Mouse (Mus musculus) neural tube, embryonic 11.5 days (tissue): ENCODE data around the gene Depdc5. TPM values are rescaled to one million over a fixed set of nuclear protein-coding genes. Genes with fewer than 3 reads are reported as not detected.

Experiments used
- ATAC-seq: fragments of 200-750 bp; cut with Nextera tagmentation; 2 replicates; pipeline ENCODE4 v1.8.0; 2017; ENCODE audit warnings: moderate number of reproducible peaks, mild to moderate bottlenecking, moderate TSS enrichment, moderate library complexity; ENCODE audit not compliant: insufficient read depth, low FRiP score, low TSS enrichment
- DNase-seq: peaks from one replicate; pipeline ENCODE4 v3.0.0-alpha.2; 2015; ENCODE audit warnings: low spot score
- H3K27ac ChIP-seq: fragments of 300-500 bp; sonication (generic); 2 replicates; pipeline ENCODE4 v1.5.1; 2014; ENCODE audit warnings: low read depth, mild to moderate bottlenecking, low read length
- H3K27me3 ChIP-seq: fragments of 300-500 bp; sonication (generic); 2 replicates; pipeline ENCODE4 v1.6.1; 2014; ENCODE audit warnings: mild to moderate bottlenecking, low read length, mixed read lengths; ENCODE audit not compliant: control insufficient read depth, insufficient read depth
- H3K36me3 ChIP-seq: fragments of 300-500 bp; sonication (generic); 2 replicates; pipeline ENCODE4 v1.6.1; 2014; ENCODE audit warnings: mild to moderate bottlenecking, low read length, moderate library complexity, mixed read lengths; ENCODE audit not compliant: control insufficient read depth, insufficient read depth
- H3K4me1 ChIP-seq: fragments of 300-500 bp; sonication (generic); 2 replicates; pipeline ENCODE4 v1.6.1; 2014; ENCODE audit warnings: low read length, mixed read lengths; ENCODE audit not compliant: control insufficient read depth, insufficient read depth
- H3K4me2 ChIP-seq: fragments of 300-500 bp; sonication (generic); 2 replicates; pipeline ENCODE4 v1.6.1; 2014; ENCODE audit warnings: low read depth, mild to moderate bottlenecking, moderate library complexity
- H3K4me3 ChIP-seq: fragments of 300-500 bp; sonication (generic); 2 replicates; pipeline ENCODE4 v1.5.1; 2014; ENCODE audit warnings: low read depth, low read length
- H3K9ac ChIP-seq: fragments of 300-500 bp; sonication (generic); 2 replicates; pipeline ENCODE4 v1.6.1; 2014; ENCODE audit warnings: mild to moderate bottlenecking, low read length
- H3K9me3 ChIP-seq: fragments of 300-500 bp; sonication (generic); 2 replicates; pipeline ENCODE4 v1.6.1; 2016; ENCODE audit warnings: low read length; ENCODE audit not compliant: control insufficient read depth
- WGBS: fragments of 180-500 bp; shearing (Covaris S2); extraction: QIAGEN DNeasy Blood & Tissue Kit; methylation state at CpG from one replicate; pipeline ENCODE4 v1.1.7; 2014; 5-methylcytosine and 5-hydroxymethylcytosine counted together
- polyA plus RNA-seq: library from polyadenylated mRNA; unstranded; fragments of >200 nt; fragmentation: Nextera tagmentation; extraction: Ambion mirVana; gene quantifications from 2 replicates; pipeline ENCODE4 v1.2.1, GENCODE M21; 2014

Gene Depdc5
- polyA plus RNA-seq, 1 experiment from 2014 or later = 39.7 TPM

- no peaks in the 10 kb centered on the region for H3K9me3 ChIP-seq
- no peaks in the 10 kb centered on the region for H3K27me3 ChIP-seq
- no peak for ATAC-seq
- H3K36me3 ChIP-seq = peaks cover 14% of the 10 kb centered on the region
- H3K4me1 ChIP-seq = no peaks in the 10 kb centered on the region
- no peak overlapping the region for H3K27ac ChIP-seq
- no peak overlapping the region for H3K4me2 ChIP-seq
- DNase-seq = peak; percentile 27
- 67% methylated on average over 2 of the region's 2 CpGs for WGBS
- H3K9ac ChIP-seq = no peak overlapping the region
- H3K4me3 ChIP-seq = no peak overlapping the region
These were observed 71.2 kb downstream of the Depdc5 start for GRCm38 (mm10) chr5:32934654-32935053.

GRCm38 (mm10) chr5:32940586-32940985, 77.1 kb downstream of the Depdc5 start:
- peaks cover 19% of the 10 kb centered on the region for H3K36me3 ChIP-seq

GRCm38 (mm10) chr5:32941209-32941924, 77.9 kb downstream of the Depdc5 start:
- H3K4me3 ChIP-seq = no peak overlapping the region
- no peaks in the 10 kb centered on the region for H3K4me1 ChIP-seq
- 88% methylated on average over 8 of the region's 8 CpGs for WGBS
- H3K27me3 ChIP-seq = no peaks in the 10 kb centered on the region
- ATAC-seq = no peak
- H3K27ac ChIP-seq = no peak overlapping the region
- H3K9ac ChIP-seq = no peak overlapping the region
- peaks cover 19% of the 10 kb centered on the region for H3K36me3 ChIP-seq
- H3K9me3 ChIP-seq = no peaks in the 10 kb centered on the region
- H3K4me2 ChIP-seq = no peak overlapping the region
- no peak for DNase-seq

More at GRCm38 (mm10) chr5:32940586-32940985, 77.1 kb downstream of the Depdc5 start:
- no peaks in the 10 kb centered on the region for H3K9me3 ChIP-seq
- no peak for DNase-seq
- ATAC-seq = no peak
- no peaks in the 10 kb centered on the region for H3K4me1 ChIP-seq
- H3K4me3 ChIP-seq = no peak overlapping the region
- no peak overlapping the region for H3K27ac ChIP-seq
- no peaks in the 10 kb centered on the region for H3K27me3 ChIP-seq
- H3K4me2 ChIP-seq = no peak overlapping the region
- WGBS = 95% methylated on average over 7 of the region's 7 CpGs
- H3K9ac ChIP-seq = no peak overlapping the region

- peaks cover 17% of the 10 kb centered on the region for H3K36me3 ChIP-seq
- no peaks in the 10 kb centered on the region for H3K9me3 ChIP-seq
- H3K4me1 ChIP-seq = no peaks in the 10 kb centered on the region
- no peak overlapping the region for H3K9ac ChIP-seq
- H3K27me3 ChIP-seq = no peaks in the 10 kb centered on the region
- no peak for DNase-seq
- no peak overlapping the region for H3K27ac ChIP-seq
- no peak overlapping the region for H3K4me3 ChIP-seq
- ATAC-seq = no peak
- no peak overlapping the region for H3K4me2 ChIP-seq
- WGBS = 94% methylated on average over 6 of the region's 6 CpGs
These were observed 86.6 kb downstream of the Depdc5 start for GRCm38 (mm10) chr5:32950077-32950476.

- Histone ChIP-seq H3K4me3 (no peak overlapping the region), H3K4me2 (no peak overlapping the region), H3K9ac (no peak overlapping the region), H3K4me1 (no peaks in the 10 kb centered on the region), H3K27ac (no peak overlapping the region), H3K36me3 (peaks cover 15% of the 10 kb centered on the region), H3K27me3 (no peaks in the 10 kb centered on the region), H3K9me3 (no peaks in the 10 kb centered on the region)
- ATAC-seq (no peak), DNase-seq (no peak)
- WGBS = 91% methylated on average over 3 of the region's 3 CpGs
These were observed 87.3 kb downstream of the Depdc5 start for GRCm38 (mm10) chr5:32950702-32951274.

GRCm38 (mm10) chr5:32955716-32956115, 92.2 kb downstream of the Depdc5 start:
- Histone ChIP-seq H3K9ac (no peak overlapping the region), H3K36me3 (peaks cover 2% of the 10 kb centered on the region; the same call in 1 of the 2 replicates), H3K4me2 (no peak overlapping the region), H3K9me3 (no peaks in the 10 kb centered on the region), H3K4me1 (no peaks in the 10 kb centered on the region), H3K27ac (no peak overlapping the region), H3K4me3 (no peak overlapping the region), H3K27me3 (no peaks in the 10 kb centered on the region)
- no peak for ATAC-seq
- no peak for DNase-seq
- 92% methylated on average over 4 of the region's 4 CpGs for WGBS

GRCm38 (mm10) chr5:32961616-32962015, 98.1 kb downstream of the Depdc5 start:
- no peaks in the 10 kb centered on the region for H3K4me1 ChIP-seq
- H3K27me3 ChIP-seq = no peaks in the 10 kb centered on the region
- no peak overlapping the region for H3K9ac ChIP-seq
- peaks cover 5% of the 10 kb centered on the region; the same call in 1 of the 2 replicates for H3K36me3 ChIP-seq
- H3K9me3 ChIP-seq = no peaks in the 10 kb centered on the region
- WGBS = 83% methylated on average over 3 of the region's 3 CpGs
- H3K4me3 ChIP-seq = no peak overlapping the region
- H3K27ac ChIP-seq = no peak overlapping the region
- DNase-seq (no peak), ATAC-seq (no peak)
- H3K4me2 ChIP-seq = no peak overlapping the region

- 92% methylated on average over 1 of the region's 1 CpGs for WGBS
- H3K4me2 ChIP-seq = no peak overlapping the region
- peaks cover 5% of the 10 kb centered on the region; the same call in 1 of the 2 replicates for H3K36me3 ChIP-seq
These were observed 99.1 kb downstream of the Depdc5 start for GRCm38 (mm10) chr5:32962581-32962980.

GRCm38 (mm10) chr5:32976541-32976940, 113.0 kb downstream of the Depdc5 start:
- Histone ChIP-seq H3K4me2 (no peak overlapping the region), H3K4me1 (no peaks in the 10 kb centered on the region), H3K9ac (no peak overlapping the region), H3K27me3 (no peaks in the 10 kb centered on the region), H3K27ac (no peak overlapping the region), H3K4me3 (no peak overlapping the region), H3K9me3 (no peaks in the 10 kb centered on the region), H3K36me3 (0 out of 2 replicates have a peak, but pooled peaks cover 2% of the 10 kb centered on the region)
- no peak for ATAC-seq
- no peak for DNase-seq
- WGBS = 80% methylated on average over 4 of the region's 4 CpGs

More at GRCm38 (mm10) chr5:32962581-32962980, 99.1 kb downstream of the Depdc5 start:
- ATAC-seq = no peak
- Histone ChIP-seq H3K27ac (no peak overlapping the region), H3K9me3 (no peaks in the 10 kb centered on the region), H3K4me3 (no peak overlapping the region), H3K27me3 (no peaks in the 10 kb centered on the region), H3K4me1 (no peaks in the 10 kb centered on the region), H3K9ac (no peak overlapping the region)
- DNase-seq = no peak
